Mouse (Mus musculus): ENCODE data around the gene Rel. TPM values are rescaled to one million over a fixed set of nuclear protein-coding genes. Genes with fewer than 3 reads are reported as not detected.

The Rel gene
- 1.1 and 1.2 TPM in 2 replicates for polyA plus RNA-seq (2012; rRNA removed)

DNA sequence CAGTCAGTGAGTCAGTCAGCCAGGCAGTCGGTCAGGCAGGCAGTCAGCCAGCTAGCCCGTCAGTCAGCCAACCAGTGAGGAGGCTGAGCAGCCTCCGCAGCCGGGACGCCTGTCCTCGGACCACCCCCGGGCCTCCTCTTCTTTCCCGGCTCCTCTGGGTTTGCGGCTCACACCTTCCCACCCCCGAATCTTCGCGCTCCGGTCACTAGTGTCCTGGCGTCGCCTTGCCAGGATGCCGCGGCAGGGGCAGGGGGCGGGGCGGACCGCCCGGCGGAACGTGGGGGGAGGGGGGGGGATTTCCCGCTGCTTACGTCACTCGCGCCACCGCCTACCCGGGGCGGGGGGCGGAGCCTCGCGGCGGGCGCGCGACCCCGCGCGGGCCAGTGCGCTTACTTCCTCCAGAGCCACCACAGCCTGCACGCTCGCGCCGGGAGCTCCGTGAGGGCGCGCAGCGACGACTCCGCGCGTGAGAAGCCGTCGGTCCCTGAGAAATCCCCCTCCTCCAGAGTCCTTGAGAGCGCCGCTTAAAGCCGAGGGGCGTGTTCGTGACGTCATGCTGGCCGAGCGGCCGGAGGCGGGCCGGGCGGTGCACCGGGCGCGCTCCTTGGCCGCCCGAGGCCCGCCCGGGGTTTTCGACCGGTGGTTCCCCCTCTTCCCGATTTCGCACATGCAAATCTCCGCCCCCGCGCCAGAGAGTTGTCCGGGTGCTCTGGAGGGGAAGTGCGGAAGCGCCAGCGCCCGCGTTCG, at the start of gene Rel:
TSS of gene Rel (minus strand) at position 211 of the 747 bp plus-strand sequence.

Other genes with a start within 250 kb of the Rel start
- gene 1700093K21Rik, start 249.8 kb downstream of the Rel start, polyA plus RNA-seq (2012; rRNA removed), result 0.03 TPM in 1 of 2 replicates, not detected in the other
- 2.6 and 2.8 TPM in 2 replicates for gene 0610010F05Rik, start 137.3 kb downstream of the Rel start, polyA plus RNA-seq (2012; rRNA removed)
- gene Pus10, start 105.3 kb downstream of the Rel start, polyA plus RNA-seq (2012; rRNA removed), result 6.0 TPM in 2 replicates
- 7.4 and 8.1 TPM in 2 replicates for gene Pex13, start 105.0 kb downstream of the Rel start, polyA plus RNA-seq (2012; rRNA removed)
- gene Papolg, start 124.3 kb upstream of the Rel start, polyA plus RNA-seq (2012; rRNA removed), result 2.7 and 3.2 TPM in 2 replicates